Mouse (Mus musculus) ES-Bruce4 (cell line): ENCODE data around the gene Pced1a.

Experiments
- CTCF ChIP-seq: IDR thresholded peaks from one replicate; pipeline ENCODE4 v1.8.1; 2011; ENCODE audit warnings: low read depth, low read length
- EP300 ChIP-seq: IDR thresholded peaks from 2 replicates; pipeline ENCODE4 v1.6.1; 2011; ENCODE audit warnings: low read depth, low read length; ENCODE audit not compliant: insufficient read depth
- POLR2A ChIP-seq: IDR thresholded peaks from one replicate; pipeline ENCODE4 v1.8.1; 2011; ENCODE audit warnings: low read length; ENCODE audit not compliant: insufficient read depth

DNA sequence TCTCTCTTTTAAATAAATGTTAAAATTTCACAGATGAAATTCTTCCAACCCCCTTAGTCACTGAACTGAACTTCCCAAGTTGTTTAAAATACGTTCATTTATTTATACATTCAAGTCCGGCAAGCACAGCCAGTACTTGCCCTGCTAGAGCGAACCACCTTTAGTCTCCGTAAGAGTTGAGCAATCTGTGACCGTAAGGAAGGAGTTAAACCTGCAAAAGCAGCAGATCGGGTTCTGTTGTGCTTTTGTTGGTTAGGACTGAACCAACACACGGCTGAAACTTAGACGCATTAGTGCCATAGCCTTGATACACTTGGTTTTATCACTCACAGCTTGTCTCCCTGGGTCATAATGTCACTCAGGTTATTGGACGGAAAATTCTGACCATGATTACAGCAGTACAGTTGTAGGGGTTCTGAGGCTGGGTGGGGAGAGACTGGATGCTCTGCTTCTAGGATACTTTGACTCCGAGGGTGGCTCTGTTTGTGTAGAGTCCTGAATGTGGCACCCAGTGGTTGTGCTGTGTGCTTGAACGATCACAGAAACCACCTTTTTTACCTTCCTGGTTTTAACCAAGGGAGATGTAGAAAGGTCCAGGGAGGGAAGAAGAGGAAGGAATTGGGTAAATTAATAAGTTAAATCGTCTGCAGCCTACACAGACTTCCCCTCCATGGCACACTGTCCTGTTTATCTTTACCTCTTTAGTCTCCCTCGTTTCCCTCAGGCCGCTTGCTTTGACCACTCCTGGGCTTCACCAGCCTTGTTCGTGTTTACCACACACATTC, 37.0 kb upstream of the Pced1a start:
- TF ChIP-seq CTCF (no peak), EP300 (no peak), POLR2A (no peak)
